ENCODE assay signal across 20 mouse cellular contexts in genomic region chr2:51847556-51847955, GRCm38 (mm10).
DNase-seq lines count a peak whose midpoint lies in the region; ATAC-seq and TF ChIP-seq lines count a peak whose summit lies in the region.
"Had no signal": no experiment of that assay in that cellular context is flagged by ENCODE, and none has a peak within 500 bp of the region (broad histone marks: within the 10 kb centered on the region; RNA-seq: fewer than 3 reads in every experiment).

No protein-coding gene starts in this region.

- 81% methylated on average over 4 of the region's 4 CpGs for WGBS in hindbrain, embryonic 12.5 days
- WGBS in hindbrain, embryonic 10.5 days: 82% methylated on average over 4 of the region's 4 CpGs
- 41% methylated on average over 4 of the region's 4 CpGs for WGBS in forebrain, embryonic 16.5 days
- 53% methylated on average over 4 of the region's 4 CpGs for WGBS in midbrain, embryonic 13.5 days
- WGBS in stomach, postnatal 0 days: 69% methylated on average over 4 of the region's 4 CpGs

- H3K27ac ChIP-seq in hindbrain, embryonic 12.5 days: peak overlapping the region; percentile 35; the same call in 1 of the 2 replicates
- H3K27ac ChIP-seq in hindbrain, embryonic 10.5 days: no peak overlapping the region
- no peak overlapping the region for H3K27ac ChIP-seq in forebrain, embryonic 16.5 days (ENCODE audit: low read length)
- peak overlapping the region; percentile 67 for H3K27ac ChIP-seq in midbrain, embryonic 13.5 days
- H3K27ac ChIP-seq in stomach, postnatal 0 days (replicated peaks): no peak overlapping the region
- H3K27ac ChIP-seq: heart, embryonic 15.5 days; limb, embryonic 15.5 days; liver, embryonic 14.5 days had no signal

- DNase-seq in hindbrain, embryonic 10.5 days (ENCODE audit: low spot score): no peak
- DNase-seq in brain, embryonic 14.5 days (ENCODE audit: low read depth): peak; percentile 57
- DNase-seq in stomach, postnatal 0 days (ENCODE audit: low spot score): no peak
- no peak for DNase-seq in left cerebral cortex, postnatal 36 days (ENCODE audit: low spot score in 2 of 2)
- no peak for DNase-seq in frontal cortex, adult 2 months (ENCODE audit: extremely low spot score in 1 of 2, low spot score in 1 of 2)
- DNase-seq: adrenal gland, postnatal 36 days; cerebellum, adult 11 months; cerebellum, adult 9-11 months; heart, postnatal 4 days; kidney, adult 2 months; kidney, postnatal 10 days; lung, embryonic 14.5 days; thymus, adult 2 months; thymus, postnatal 4 days had no signal

- H3K9me3 ChIP-seq in hindbrain, embryonic 12.5 days (replicated peaks): no peaks in the 10 kb centered on the region
- H3K9me3 ChIP-seq in hindbrain, embryonic 10.5 days: no peaks in the 10 kb centered on the region
- H3K9me3 ChIP-seq in forebrain, embryonic 16.5 days (ENCODE audit: control insufficient read depth, low read length): no peaks in the 10 kb centered on the region
- no peaks in the 10 kb centered on the region for H3K9me3 ChIP-seq in midbrain, embryonic 13.5 days
- no peaks in the 10 kb centered on the region for H3K9me3 ChIP-seq in stomach, postnatal 0 days (ENCODE audit: control insufficient read depth, low read length)
- H3K9me3 ChIP-seq: heart, embryonic 15.5 days; limb, embryonic 15.5 days had no signal

- no peak for ATAC-seq in hindbrain, embryonic 12.5 days (ENCODE audit: low FRiP score)
- ATAC-seq in forebrain, embryonic 16.5 days: 0 out of 2 replicates have a peak, but pooled peaks have one; percentile 38
- ATAC-seq in midbrain, embryonic 13.5 days: peak; percentile 56; the same call in 1 of the 2 replicates
- no peak for ATAC-seq in stomach, postnatal 0 days (ENCODE audit: low FRiP score, low TSS enrichment)

- H3K4me3 ChIP-seq in hindbrain, embryonic 12.5 days: no peak overlapping the region
- H3K4me3 ChIP-seq in hindbrain, embryonic 10.5 days: no peak overlapping the region
- H3K4me3 ChIP-seq in forebrain, embryonic 16.5 days (replicated peaks; ENCODE audit: low read length): no peak overlapping the region
- H3K4me3 ChIP-seq in midbrain, embryonic 13.5 days (replicated peaks): no peak overlapping the region
- no peak overlapping the region for H3K4me3 ChIP-seq in stomach, postnatal 0 days (ENCODE audit: low read depth, low read length)
- H3K4me3 ChIP-seq: heart, embryonic 15.5 days; limb, embryonic 15.5 days had no signal

- no peak for TF ChIP-seq CTCF in brain, embryonic 14.5 days (IDR thresholded peaks at IDR 0.05; ENCODE audit: borderline replicate concordance, extremely low read depth, insufficient read depth, insufficient read length)
- no peak for TF ChIP-seq CTCF in stomach, postnatal 0 days (IDR thresholded peaks at IDR 0.05; ENCODE audit: low read depth)

- TF ChIP-seq EP300 in stomach, postnatal 0 days (optimal IDR thresholded peaks at IDR 0.05): no peak

- no peak for TF ChIP-seq POLR2A in brain, embryonic 14.5 days (IDR thresholded peaks at IDR 0.05; ENCODE audit: borderline replicate concordance, extremely low read depth, insufficient read depth, insufficient read length, poor library complexity, severe bottlenecking)

- no peaks in the 10 kb centered on the region for H3K36me3 ChIP-seq in hindbrain, embryonic 12.5 days
- no peaks in the 10 kb centered on the region for H3K36me3 ChIP-seq in hindbrain, embryonic 10.5 days
- H3K36me3 ChIP-seq in forebrain, embryonic 16.5 days (ENCODE audit: control insufficient read depth, insufficient read depth): no peaks in the 10 kb centered on the region
- H3K36me3 ChIP-seq in midbrain, embryonic 13.5 days: no peaks in the 10 kb centered on the region
- no peaks in the 10 kb centered on the region for H3K36me3 ChIP-seq in stomach, postnatal 0 days (ENCODE audit: control insufficient read depth, insufficient read depth, low read length)
- H3K36me3 ChIP-seq: heart, embryonic 15.5 days; limb, embryonic 15.5 days had no signal

- no peak overlapping the region for H3K9ac ChIP-seq in hindbrain, embryonic 12.5 days
- H3K9ac ChIP-seq in forebrain, embryonic 16.5 days (replicated peaks; ENCODE audit: low read depth, low read length): no peak overlapping the region
- H3K9ac ChIP-seq in midbrain, embryonic 13.5 days (replicated peaks): no peak overlapping the region; the same call in 1 of the 2 replicates
- H3K9ac ChIP-seq in stomach, postnatal 0 days (ENCODE audit: low read length): no peak overlapping the region
- H3K9ac ChIP-seq: heart, embryonic 15.5 days; limb, embryonic 15.5 days; liver, embryonic 14.5 days; lung, embryonic 14.5 days had no signal

- H3K4me2 ChIP-seq in hindbrain, embryonic 12.5 days (replicated peaks): no peak overlapping the region
- H3K4me2 ChIP-seq in forebrain, embryonic 16.5 days (ENCODE audit: low read length): no peak overlapping the region
- no peak overlapping the region for H3K4me2 ChIP-seq in midbrain, embryonic 13.5 days (replicated peaks)
- no peak overlapping the region for H3K4me2 ChIP-seq in stomach, postnatal 0 days (replicated peaks; ENCODE audit: low read depth)
- H3K4me2 ChIP-seq: heart, embryonic 15.5 days; limb, embryonic 15.5 days; lung, embryonic 14.5 days had no signal

- H3K4me1 ChIP-seq in hindbrain, embryonic 12.5 days: peaks cover 19% of the 10 kb centered on the region
- H3K4me1 ChIP-seq in hindbrain, embryonic 10.5 days (replicated peaks): peaks cover 10% of the 10 kb centered on the region; the same call in 1 of the 2 replicates
- peaks cover 10% of the 10 kb centered on the region for H3K4me1 ChIP-seq in forebrain, embryonic 16.5 days (replicated peaks; ENCODE audit: control insufficient read depth, insufficient read depth, low read length)
- peaks cover 23% of the 10 kb centered on the region for H3K4me1 ChIP-seq in midbrain, embryonic 13.5 days (replicated peaks)
- no peaks in the 10 kb centered on the region for H3K4me1 ChIP-seq in stomach, postnatal 0 days (replicated peaks; ENCODE audit: control insufficient read depth, insufficient read depth)
- H3K4me1 ChIP-seq: heart, embryonic 15.5 days had no signal

- no peaks in the 10 kb centered on the region for H3K27me3 ChIP-seq in hindbrain, embryonic 12.5 days
- no peaks in the 10 kb centered on the region for H3K27me3 ChIP-seq in hindbrain, embryonic 10.5 days (ENCODE audit: insufficient read depth, poor library complexity, severe bottlenecking)
- no peaks in the 10 kb centered on the region for H3K27me3 ChIP-seq in forebrain, embryonic 16.5 days (replicated peaks; ENCODE audit: control insufficient read depth, insufficient read depth, low read length)
- no peaks in the 10 kb centered on the region for H3K27me3 ChIP-seq in midbrain, embryonic 13.5 days
- H3K27me3 ChIP-seq in stomach, postnatal 0 days (ENCODE audit: control insufficient read depth, insufficient read depth, low read length): no peaks in the 10 kb centered on the region
- H3K27me3 ChIP-seq: heart, embryonic 15.5 days; limb, embryonic 15.5 days had no signal

- intact Hi-C loops in left cerebral cortex, postnatal 36 days (cut with DNase I): no loop called here

Comparison
In these comparisons a context has a peak if more than half of its experiments do, and no peak if none do; other contexts are left out.
1. H3K27ac ChIP-seq: peak in hindbrain, embryonic 12.5 days (single experiment) and midbrain, embryonic 13.5 days (single experiment); none in hindbrain, embryonic 10.5 days (single experiment), forebrain, embryonic 16.5 days (single experiment) and stomach, postnatal 0 days (single experiment).
2. ATAC-seq: peak in forebrain, embryonic 16.5 days (single experiment) and midbrain, embryonic 13.5 days (single experiment); none in hindbrain, embryonic 12.5 days (single experiment) and stomach, postnatal 0 days (single experiment).